Mouse (Mus musculus) activated CD4-positive, CD25-positive, alpha-beta regulatory T cell (primary cell): Measurements from ENCODE around the gene Mmel1. TPM values are rescaled to one million over a fixed set of nuclear protein-coding genes. Genes with fewer than 3 reads are reported as not detected.

ENCODE experiments used
- polyA plus RNA-seq, 2 experiments: library from polyadenylated mRNA; unstranded; fragments of 100-300 nt; shearing (Covaris generic); gene quantifications; one replicate each; pipeline ENCODE4 v1.2.1; 2017

Mmel1 gene
- not detected for polyA plus RNA-seq

DNA sequence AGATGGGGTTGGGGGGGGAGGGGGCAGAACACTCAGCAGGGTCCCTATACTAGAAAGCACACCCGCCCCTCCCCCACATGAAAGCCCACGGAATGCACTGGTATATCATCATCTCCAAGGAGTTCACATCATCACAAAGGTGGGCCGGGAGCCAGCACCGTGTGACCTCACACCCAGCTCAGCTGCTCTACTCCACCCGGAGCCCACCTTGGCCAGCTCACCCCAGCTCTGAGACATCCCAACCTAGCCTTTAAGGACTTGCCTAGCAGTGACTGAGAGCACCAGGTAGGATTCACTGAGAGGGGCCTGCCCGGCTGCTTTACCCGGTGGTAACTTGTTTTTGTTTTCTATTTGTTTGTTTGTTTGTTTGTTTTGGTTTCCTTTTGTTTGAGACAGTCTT lies at the start of gene Mmel1:
TSS of gene Mmel1 (plus strand) at position 146 of the 400 bp plus-strand sequence.

DNA sequence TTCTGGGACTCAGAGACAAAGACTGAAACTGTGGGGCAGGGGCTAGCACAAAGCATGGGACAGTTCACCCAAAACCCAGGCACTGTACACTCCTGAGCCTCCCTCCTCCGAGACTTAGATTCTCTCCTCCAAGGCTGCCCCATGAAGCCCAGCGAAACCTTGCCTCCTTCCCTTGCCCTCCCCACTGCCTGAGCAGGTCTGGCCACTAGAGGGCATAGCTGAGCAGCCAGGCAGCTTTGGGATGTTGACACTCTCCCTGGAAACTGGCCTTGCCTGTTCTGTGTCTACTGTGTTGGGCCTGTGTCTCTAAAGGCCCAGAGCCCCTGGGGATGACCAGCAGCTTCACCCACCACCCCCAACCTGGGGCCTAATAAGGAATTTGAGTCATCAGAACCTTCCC lies 32.2 kb upstream of the Mmel1 start, which contains the start of gene Ttc34:
TSS of gene Ttc34 (plus strand) at position 290 of the 400 bp plus-strand sequence.

DNA sequence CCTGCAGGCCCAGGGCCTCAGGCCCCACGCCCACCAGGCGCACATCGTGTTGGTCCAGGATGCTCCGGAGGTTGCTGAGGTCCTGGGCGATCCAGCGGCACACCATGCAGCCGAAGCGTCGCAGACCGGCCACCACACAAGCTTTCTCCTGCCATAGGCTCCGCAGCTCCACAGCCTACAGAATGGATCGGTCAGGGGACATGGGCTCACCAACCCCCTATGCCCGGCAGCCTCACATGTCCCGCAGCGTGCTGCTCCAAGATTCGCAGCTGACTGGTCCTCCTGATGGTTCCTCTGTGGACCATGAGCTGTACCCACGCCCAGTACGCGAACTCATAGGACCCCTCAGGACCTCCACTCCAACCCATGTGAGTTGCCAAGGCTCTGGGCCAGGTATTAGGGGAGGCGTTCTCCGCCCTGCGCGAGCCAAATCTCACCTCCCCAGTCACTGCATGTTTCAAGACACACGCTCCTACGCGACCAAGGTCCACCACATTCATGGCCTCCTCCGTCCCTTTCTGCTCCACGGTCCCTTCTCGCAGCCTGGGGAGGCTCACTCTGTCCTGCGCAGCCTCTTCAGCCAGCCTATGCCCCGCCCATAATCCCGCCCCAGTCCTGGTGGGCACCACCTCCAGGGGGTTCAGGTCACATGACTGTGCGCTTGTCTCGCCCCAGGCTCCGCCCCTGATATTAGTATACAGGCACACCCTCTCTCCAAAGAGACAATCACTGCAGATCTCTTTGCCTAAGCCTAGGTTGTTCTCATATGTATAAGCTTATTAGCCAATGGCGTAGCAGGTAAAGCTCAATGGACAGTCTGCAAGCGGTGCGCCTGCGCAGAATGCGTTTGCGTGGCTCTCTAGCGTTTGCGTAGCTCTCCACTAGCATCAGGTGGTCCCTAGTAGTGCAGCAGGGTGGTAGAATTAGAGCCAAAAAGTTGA lies 29.4 kb downstream of the Mmel1 start, which contains the start of gene Fam213b:
TSS of gene Fam213b (minus strand) at position 630 of the 941 bp plus-strand sequence.

DNA sequence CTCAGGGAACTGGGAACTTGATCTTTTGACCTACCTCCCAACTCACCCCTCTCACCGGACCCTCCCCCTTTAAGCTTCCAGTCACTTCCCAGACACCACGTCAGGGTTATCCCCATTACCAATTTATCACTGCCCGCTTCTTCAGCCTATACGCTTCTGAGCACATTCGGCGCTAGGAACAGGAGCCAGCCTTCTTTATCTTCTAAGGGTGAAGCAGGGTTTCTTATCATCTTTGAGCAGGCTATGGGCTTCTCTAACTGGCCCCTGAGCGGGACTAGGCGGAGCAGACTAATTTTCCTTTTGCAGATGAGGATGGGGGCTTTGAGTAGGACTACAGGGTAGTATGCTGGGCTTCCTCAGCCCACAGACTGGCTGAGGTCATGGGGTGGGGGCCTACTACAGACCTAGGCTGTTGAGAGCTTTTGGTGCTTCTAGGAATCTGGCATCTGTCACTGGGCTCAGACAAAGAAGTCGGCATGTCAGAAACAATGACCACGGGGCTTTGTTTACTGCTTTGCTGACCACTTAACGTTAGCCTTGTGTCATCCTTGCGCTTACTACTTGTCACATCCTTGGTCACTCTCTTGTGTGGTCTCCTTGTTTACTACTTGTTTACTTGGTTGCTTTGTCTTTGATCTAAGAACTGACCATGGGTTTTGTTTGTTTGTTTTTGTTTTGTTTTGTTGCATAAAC lies 59.2 kb downstream of the Mmel1 start, which contains the start of gene Tnfrsf14:
TSS of gene Tnfrsf14 (minus strand) at position 169 of the 693 bp plus-strand sequence.

Other genes starting within 250 kb of the Mmel1 start
- gene Prdm16, start 232.7 kb upstream of the Mmel1 start, polyA plus RNA-seq: 1 to 10 TPM; 4.2 to 6.4 TPM
- gene Actrt2, start 201.7 kb upstream of the Mmel1 start, polyA plus RNA-seq: not detected
- gene Ttc34, start 32.1 kb upstream of the Mmel1 start, polyA plus RNA-seq: under 1 TPM in 1 of 2 experiments, not detected in 1; 0.38 TPM
- 1 to 10 TPM; 4.6 to 7.9 TPM for gene Fam213b, start 29.6 kb downstream of the Mmel1 start, polyA plus RNA-seq
- gene Tnfrsf14, start 59.0 kb downstream of the Mmel1 start, polyA plus RNA-seq: 10 to 100 TPM in 1 of 2 experiments, 1 to 10 TPM in 1; 7.7 to 10.2 TPM
- 1 to 10 TPM in 1 of 2 experiments, not detected in 1; 2.0 TPM for gene Hes5, start 91.3 kb downstream of the Mmel1 start, polyA plus RNA-seq
- gene Pank4, start 94.5 kb downstream of the Mmel1 start, polyA plus RNA-seq: 10 to 100 TPM; 37.2 to 56.9 TPM
- gene Plch2, start 187.2 kb downstream of the Mmel1 start, polyA plus RNA-seq: under 1 TPM in 1 of 2 experiments, not detected in 1; 0.05 TPM
- 10 to 100 TPM; 11.0 to 11.5 TPM for gene Pex10, start 197.4 kb downstream of the Mmel1 start, polyA plus RNA-seq
- 100 to 1,000 TPM; 191 to 203 TPM for gene Rer1, start 216.8 kb downstream of the Mmel1 start, polyA plus RNA-seq
- 1 to 10 TPM; 1.3 to 2.3 TPM for gene Morn1, start 217.0 kb downstream of the Mmel1 start, polyA plus RNA-seq